Mouse (Mus musculus) 3T3-L1 (cell line): ENCODE results near the gene Atp5g3.
"Not testable (repeated sequence)": the region's sequence is repeated elsewhere in the genome, so short reads cannot be mapped to it uniquely, and the experiment has no call there.

Source experiments
- DNase-seq: peaks from one replicate; pipeline ENCODE4 v3.0.0-alpha.2; 2015; ENCODE audit warnings: low read depth, low spot score

Gene Atp5g3

GRCm38 (mm10) chr2:73911175-73911700, at the start of gene Atp5g3:
TSS of gene Atp5g3 (minus strand) at chr2:73911326.
- peak; percentile 93 for DNase-seq

- no peak for DNase-seq
These were observed 47.2 kb upstream of the Atp5g3 start for GRCm38 (mm10) chr2:73958342-73958741.

GRCm38 (mm10) chr2:73953612-73954011, 42.5 kb upstream of the Atp5g3 start:
- no peak for DNase-seq

GRCm38 (mm10) chr2:73952597-73953219, 41.6 kb upstream of the Atp5g3 start:
- no peak for DNase-seq

GRCm38 (mm10) chr2:73947360-73947759, 36.2 kb upstream of the Atp5g3 start:
- DNase-seq, result no peak

GRCm38 (mm10) chr2:73943735-73944134, 32.6 kb upstream of the Atp5g3 start:
- DNase-seq, result no peak

- no peak for DNase-seq
These were observed 31.7 kb upstream of the Atp5g3 start for GRCm38 (mm10) chr2:73942844-73943243.

GRCm38 (mm10) chr2:73941281-73941680, 30.2 kb upstream of the Atp5g3 start:
- DNase-seq, result no peak

- DNase-seq, result no peak
These were observed 29.3 kb upstream of the Atp5g3 start for GRCm38 (mm10) chr2:73940471-73940870.

- no peak for DNase-seq
These were observed 27.8 kb upstream of the Atp5g3 start for GRCm38 (mm10) chr2:73938896-73939295.

- no peak for DNase-seq
These were observed 21.7 kb upstream of the Atp5g3 start for GRCm38 (mm10) chr2:73932676-73933313.

- DNase-seq, result no peak
These were observed 16.6 kb upstream of the Atp5g3 start for GRCm38 (mm10) chr2:73927711-73928110.

- DNase-seq, result no peak
These were observed 14.4 kb upstream of the Atp5g3 start for GRCm38 (mm10) chr2:73925539-73925938.

- peak; percentile 80 for DNase-seq
These were observed 14.0 kb upstream of the Atp5g3 start for GRCm38 (mm10) chr2:73925089-73925488.

GRCm38 (mm10) chr2:73919642-73920041, 8.5 kb upstream of the Atp5g3 start:
- no peak for DNase-seq

GRCm38 (mm10) chr2:73912264-73912663, 1.1 kb upstream of the Atp5g3 start:
- no peak for DNase-seq

- peak; percentile 62 for DNase-seq
These were observed 453 bp downstream of the Atp5g3 start for GRCm38 (mm10) chr2:73910571-73911174.

GRCm38 (mm10) chr2:73909116-73909515, 2.0 kb downstream of the Atp5g3 start:
- no peak for DNase-seq

GRCm38 (mm10) chr2:73904679-73905078, 6.4 kb downstream of the Atp5g3 start:
- not testable (repeated sequence) for DNase-seq

GRCm38 (mm10) chr2:73903536-73903935, 7.6 kb downstream of the Atp5g3 start:
- no peak for DNase-seq

GRCm38 (mm10) chr2:73902328-73902727, 8.8 kb downstream of the Atp5g3 start:
- DNase-seq, result not testable (repeated sequence)

- DNase-seq, result peak; percentile 58
These were observed 10.0 kb downstream of the Atp5g3 start for GRCm38 (mm10) chr2:73901169-73901568.

GRCm38 (mm10) chr2:73900364-73900763, 10.8 kb downstream of the Atp5g3 start:
- no peak for DNase-seq
